Mouse (Mus musculus) bone marrow, adult 2 months (tissue): ENCODE data around the gene Smoc2. TPM values are rescaled to one million over a fixed set of nuclear protein-coding genes. Genes with fewer than 3 reads are reported as not detected.
A peak's percentile ranks its signal among the peaks of the same experiment; 100 is the strongest.

ENCODE experiments used
- H3K27ac ChIP-seq: fragments of 200-500 bp; 2 replicates; pipeline ENCODE4 v1.5.1; 2012; ENCODE audit warnings: low read depth, mild to moderate bottlenecking, control low read depth, inconsistent platforms, low read length; ENCODE audit not compliant: control insufficient read depth, poor library complexity, insufficient read depth
- H3K4me1 ChIP-seq: fragments of 200-500 bp; 2 replicates; pipeline ENCODE4 v1.6.1; 2011; ENCODE audit warnings: low read length; ENCODE audit not compliant: control insufficient read depth, insufficient read depth
- H3K4me3 ChIP-seq: fragments of 200-500 bp; replicated peaks from 2 replicates; pipeline ENCODE3; 2011; ENCODE audit warnings: mild to moderate bottlenecking, low read depth, low read length, control low read depth; ENCODE audit not compliant: control insufficient read depth
- CTCF ChIP-seq: fragments of 200-500 bp; IDR thresholded peaks from 2 replicates; pipeline ENCODE4 v1.5.1; 2011; ENCODE audit warnings: low read length, control low read depth; ENCODE audit not compliant: control insufficient read depth, insufficient read depth
- POLR2A ChIP-seq: fragments of 200-500 bp; IDR thresholded peaks from 2 replicates; pipeline ENCODE4 v1.6.1; 2011; ENCODE audit warnings: low read depth, mild to moderate bottlenecking, control low read depth, low read length, borderline replicate concordance; ENCODE audit not compliant: control insufficient read depth
- WGBS: fragments of 180-500 bp; shearing (Covaris S2); methylation state at CpG from one replicate; pipeline ENCODE4 v1.1.7; 2018; 5-methylcytosine and 5-hydroxymethylcytosine counted together
- polyA plus RNA-seq: library from polyadenylated mRNA; stranded (reverse); fragments of >200 nt; gene quantifications from 2 replicates; pipeline ENCODE4 v1.2.4, GENCODE M21; 2011; ENCODE audit warnings: low replicate concordance; ENCODE audit not compliant: missing spikeins, insufficient read depth, insufficient read length

Gene Smoc2
- polyA plus RNA-seq, result 1.8 and 2.4 TPM in 2 replicates

DNA sequence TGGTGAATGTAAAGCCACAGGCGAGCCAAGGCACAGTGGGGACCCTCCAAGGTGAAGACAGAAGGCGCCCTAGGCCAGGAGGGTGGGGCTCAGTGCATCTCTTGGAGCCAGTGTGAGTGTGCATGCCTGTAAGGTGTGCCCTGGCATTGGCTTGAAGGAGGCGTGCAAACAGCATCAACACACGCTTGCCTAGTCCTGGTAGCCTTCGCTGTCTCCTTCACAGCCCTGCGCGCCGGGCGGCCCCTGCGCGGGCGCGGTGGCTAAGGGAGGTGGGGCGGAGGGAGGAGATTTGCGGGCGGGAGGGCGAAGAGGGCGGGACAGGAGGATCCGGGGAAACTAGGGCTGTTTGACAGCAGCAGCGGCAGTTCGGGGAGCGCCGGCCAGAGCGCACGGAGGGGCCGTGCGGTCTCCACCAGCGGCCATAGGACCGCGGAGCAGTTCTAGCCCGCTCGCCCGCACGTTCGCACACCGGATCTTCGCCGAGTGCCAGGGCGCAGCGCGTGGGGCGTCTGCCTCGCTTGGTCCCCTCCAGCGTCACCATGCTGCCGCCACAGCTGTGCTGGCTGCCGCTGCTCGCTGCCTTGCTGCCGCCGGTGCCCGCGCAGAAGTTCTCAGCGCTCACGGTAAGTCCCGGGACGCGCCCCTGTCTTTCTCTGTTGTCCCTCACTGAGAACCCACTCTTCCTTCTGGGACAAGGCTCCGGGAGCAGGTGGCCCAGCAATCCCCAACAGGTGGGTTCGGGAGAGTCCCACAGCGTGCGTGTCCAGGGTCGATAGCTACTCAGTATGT is at the start of gene Smoc2:
Smoc2 (plus strand) TSS at position 330 of the 789 bp plus-strand sequence.
- H3K4me1 ChIP-seq, result no peaks in the 10 kb centered on the region; the same call in 1 of the 2 replicates
- H3K27ac ChIP-seq, result no peak within 1 kb of the TSS
- H3K4me3 ChIP-seq, result no peak within 1 kb of the TSS
- 2% methylated on average over 61 of the region's 61 CpGs for WGBS
- TF ChIP-seq POLR2A (no peak), CTCF (no peak)

DNA sequence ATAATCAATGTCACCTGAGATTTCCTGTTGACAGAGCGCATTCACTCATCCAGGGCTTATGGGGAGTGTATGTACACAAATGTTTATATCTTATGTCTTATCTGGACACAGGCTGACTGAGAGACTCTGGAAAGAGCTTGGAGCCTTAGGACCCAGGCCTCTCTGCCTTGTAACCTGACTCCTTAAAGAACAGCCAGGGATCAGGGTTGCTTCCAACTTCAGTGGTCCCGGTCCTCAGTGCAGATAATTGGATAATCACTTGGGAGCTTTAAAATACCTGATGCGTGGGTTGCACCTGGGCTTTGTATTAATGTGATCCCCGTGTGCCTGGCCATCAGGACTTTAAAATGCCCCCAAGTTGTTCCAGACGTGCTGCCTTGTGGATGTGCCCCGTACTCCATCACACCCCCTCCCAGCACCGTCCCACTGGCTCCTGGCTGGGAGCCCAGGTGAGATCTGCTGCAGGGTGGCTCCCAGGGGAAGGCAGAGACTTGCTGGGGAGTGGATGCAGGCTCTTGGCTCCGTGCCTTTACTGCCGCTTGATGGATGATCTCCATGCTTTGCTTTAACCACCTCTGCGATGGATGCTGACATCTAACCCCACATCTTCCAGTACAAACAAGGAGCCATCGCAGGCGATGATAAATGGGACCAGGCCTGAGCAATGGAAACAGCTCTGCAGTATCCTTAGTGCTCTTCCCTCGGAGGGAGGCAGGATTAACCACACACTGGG is 48.4 kb upstream of the Smoc2 start:
- Histone ChIP-seq H3K4me1 (no peaks in the 10 kb centered on the region), H3K4me3 (no peak overlapping the region), H3K27ac (no peak overlapping the region)
- TF ChIP-seq POLR2A (no peak), CTCF (no peak)
- WGBS, result 32% methylated on average over 13 of the region's 13 CpGs

DNA sequence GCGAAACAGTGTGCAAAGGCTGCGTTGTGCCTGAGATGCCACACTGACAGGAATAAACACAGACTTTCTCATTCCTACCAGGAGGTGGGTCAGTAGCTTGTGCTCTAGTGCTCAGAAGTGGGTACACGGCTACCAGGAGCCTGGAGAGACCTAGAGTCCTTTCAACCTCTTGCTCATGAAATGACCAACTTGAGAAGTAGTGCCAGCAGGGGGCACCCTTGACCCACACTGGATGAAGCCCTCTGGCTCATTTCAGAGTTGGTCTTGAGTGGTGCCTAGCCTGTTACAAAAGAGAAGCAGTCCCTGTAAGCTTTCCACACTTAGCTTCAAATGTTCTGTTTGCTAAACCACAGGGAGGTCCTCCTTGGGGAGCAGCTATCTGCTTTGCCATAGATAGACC is 46.7 kb upstream of the Smoc2 start:
- 51% methylated on average over 3 of the region's 3 CpGs for WGBS
- no peak overlapping the region for H3K27ac ChIP-seq
- no peak overlapping the region for H3K4me3 ChIP-seq
- TF ChIP-seq POLR2A (no peak), CTCF (peak; percentile 23; the same call in 1 of the 2 replicates)
- no peaks in the 10 kb centered on the region for H3K4me1 ChIP-seq

DNA sequence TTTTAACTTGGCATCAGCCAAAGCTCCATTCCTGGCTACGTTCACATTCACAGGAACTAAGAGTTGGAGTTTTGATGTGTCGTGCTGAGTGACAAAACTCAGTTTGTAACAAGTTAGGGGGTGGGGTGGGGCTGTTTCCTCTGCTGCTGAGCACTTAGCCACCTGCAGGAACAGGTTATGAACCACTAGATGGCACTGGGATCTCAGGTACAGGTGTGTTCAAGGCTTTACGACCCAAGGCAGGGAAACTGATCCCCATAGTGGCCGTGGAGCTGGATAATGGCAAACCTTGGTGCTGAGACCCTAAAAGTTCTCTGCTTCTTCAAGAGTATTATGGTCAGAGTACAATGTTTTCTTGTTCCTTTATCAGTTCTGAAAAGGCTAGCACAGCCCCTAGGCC is 45.6 kb upstream of the Smoc2 start:
- H3K4me3 ChIP-seq, result no peak overlapping the region
- WGBS, result 39% methylated on average over 4 of the region's 4 CpGs
- TF ChIP-seq CTCF (no peak), POLR2A (no peak)
- no peak overlapping the region for H3K27ac ChIP-seq
- H3K4me1 ChIP-seq, result no peaks in the 10 kb centered on the region

DNA sequence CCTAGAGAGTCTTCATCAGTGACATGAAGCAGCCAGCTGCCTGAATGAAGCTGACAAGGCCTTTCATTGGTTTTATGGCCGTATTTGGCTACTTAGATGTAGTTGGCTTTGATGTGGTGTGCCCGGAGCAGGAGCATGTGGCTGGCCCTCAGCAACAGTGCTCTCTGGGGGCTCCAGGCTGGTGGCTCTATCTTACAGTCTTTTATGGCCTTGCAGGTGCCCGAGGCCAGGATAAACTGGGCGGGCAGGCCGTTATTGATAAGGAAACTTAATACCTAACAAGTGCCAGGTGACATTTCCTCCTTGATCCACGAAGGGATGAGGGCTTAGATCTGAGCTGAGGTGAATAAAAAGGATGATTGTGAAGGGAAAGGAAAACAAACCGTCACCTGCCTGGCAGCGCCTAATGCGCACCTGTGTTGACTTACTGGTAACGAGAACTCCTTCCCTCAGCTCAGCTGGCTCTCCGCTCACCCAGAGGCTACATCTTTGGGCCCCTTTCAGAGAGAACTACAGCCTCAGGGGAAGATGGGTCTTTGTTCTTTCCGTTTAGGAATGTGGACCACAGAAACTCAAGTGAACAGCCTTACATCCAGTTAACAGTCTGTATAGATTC is 44.4 kb upstream of the Smoc2 start:
- WGBS, result 58% methylated on average over 12 of the region's 12 CpGs
- H3K4me3 ChIP-seq, result no peak overlapping the region

DNA sequence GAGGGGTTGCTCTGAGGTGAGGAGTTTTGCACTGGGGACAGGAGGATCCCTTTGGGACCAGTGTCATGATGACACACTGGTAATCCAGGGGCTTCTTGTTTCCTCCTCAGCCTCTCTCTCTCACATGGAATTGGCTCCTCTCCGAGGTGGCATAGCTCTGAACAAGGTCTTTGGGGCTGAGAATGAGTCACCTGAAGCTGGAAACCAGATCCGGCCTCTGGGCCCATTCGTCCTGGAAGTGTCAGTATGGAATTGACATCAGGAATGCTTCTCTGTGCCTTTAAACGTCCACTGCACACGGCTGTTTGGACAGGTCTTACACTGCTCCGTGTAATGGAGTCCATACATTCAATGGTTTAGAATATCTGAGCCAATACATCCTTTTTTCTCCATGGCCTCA is 42.2 kb upstream of the Smoc2 start:
- Histone ChIP-seq H3K27ac (no peak overlapping the region), H3K4me3 (no peak overlapping the region), H3K4me1 (no peaks in the 10 kb centered on the region)
- no peak for TF ChIP-seq CTCF
- WGBS, result 60% methylated on average over 6 of the region's 6 CpGs

More for the DNA sequence above, 44.4 kb upstream of the Smoc2 start:
- Histone ChIP-seq H3K27ac (no peak overlapping the region), H3K4me1 (no peaks in the 10 kb centered on the region)
- no peak for TF ChIP-seq CTCF
- no peak for TF ChIP-seq POLR2A

DNA sequence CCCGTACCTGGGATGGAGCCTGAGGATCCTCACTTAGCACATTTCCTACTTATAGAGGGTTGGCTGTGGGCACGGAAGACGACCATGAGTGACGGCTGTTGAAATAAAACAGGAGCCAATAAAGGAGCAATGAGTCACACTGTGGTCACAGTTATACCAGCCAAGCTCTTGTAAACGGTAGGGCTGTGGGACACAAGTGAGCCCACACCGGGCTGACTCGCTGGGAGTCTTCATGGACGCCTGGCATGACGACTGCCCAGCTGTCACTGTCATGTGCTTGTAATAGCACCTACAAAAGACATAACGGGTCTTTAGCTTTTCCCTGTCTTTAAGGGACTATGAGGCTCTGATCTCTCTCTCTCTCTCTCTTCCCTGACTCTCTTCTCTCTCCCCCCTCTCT is 39.3 kb upstream of the Smoc2 start:
- H3K4me3 ChIP-seq, result no peak overlapping the region
- TF ChIP-seq CTCF, result no peak
- TF ChIP-seq POLR2A, result no peak
- H3K4me1 ChIP-seq, result no peaks in the 10 kb centered on the region
- H3K27ac ChIP-seq, result no peak overlapping the region
- 66% methylated on average over 10 of the region's 10 CpGs for WGBS

DNA sequence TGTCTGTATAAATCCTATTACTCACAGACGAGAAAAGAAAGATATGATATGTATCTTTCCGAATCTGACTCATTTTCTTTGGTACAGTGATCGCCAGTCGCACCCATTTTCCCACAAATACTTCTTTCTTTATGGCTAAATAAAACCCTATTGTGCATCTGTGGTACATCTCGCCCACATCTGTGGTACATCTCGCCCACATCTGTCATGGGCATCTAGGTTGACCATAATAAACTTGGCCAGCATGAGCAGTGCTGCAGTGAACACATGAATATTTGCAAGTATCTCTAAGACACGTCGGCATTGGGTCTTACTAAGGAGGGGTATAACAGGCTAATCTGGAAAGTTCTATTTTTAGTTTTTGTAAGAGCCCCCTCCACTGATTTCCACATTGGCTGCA is 36.7 kb upstream of the Smoc2 start:
- Histone ChIP-seq H3K4me3 (no peak overlapping the region), H3K27ac (no peak overlapping the region), H3K4me1 (no peaks in the 10 kb centered on the region)
- TF ChIP-seq CTCF (no peak), POLR2A (no peak)
- 77% methylated on average over 8 of the region's 8 CpGs for WGBS
